Mouse (Mus musculus): ENCODE data around the gene 1700069L16Rik. TPM values are rescaled to one million over a fixed set of nuclear protein-coding genes. Genes with fewer than 3 reads are reported as not detected.

1700069L16Rik gene
- polyA plus RNA-seq, 1 experiment from 2014 or later = not detected

DNA sequence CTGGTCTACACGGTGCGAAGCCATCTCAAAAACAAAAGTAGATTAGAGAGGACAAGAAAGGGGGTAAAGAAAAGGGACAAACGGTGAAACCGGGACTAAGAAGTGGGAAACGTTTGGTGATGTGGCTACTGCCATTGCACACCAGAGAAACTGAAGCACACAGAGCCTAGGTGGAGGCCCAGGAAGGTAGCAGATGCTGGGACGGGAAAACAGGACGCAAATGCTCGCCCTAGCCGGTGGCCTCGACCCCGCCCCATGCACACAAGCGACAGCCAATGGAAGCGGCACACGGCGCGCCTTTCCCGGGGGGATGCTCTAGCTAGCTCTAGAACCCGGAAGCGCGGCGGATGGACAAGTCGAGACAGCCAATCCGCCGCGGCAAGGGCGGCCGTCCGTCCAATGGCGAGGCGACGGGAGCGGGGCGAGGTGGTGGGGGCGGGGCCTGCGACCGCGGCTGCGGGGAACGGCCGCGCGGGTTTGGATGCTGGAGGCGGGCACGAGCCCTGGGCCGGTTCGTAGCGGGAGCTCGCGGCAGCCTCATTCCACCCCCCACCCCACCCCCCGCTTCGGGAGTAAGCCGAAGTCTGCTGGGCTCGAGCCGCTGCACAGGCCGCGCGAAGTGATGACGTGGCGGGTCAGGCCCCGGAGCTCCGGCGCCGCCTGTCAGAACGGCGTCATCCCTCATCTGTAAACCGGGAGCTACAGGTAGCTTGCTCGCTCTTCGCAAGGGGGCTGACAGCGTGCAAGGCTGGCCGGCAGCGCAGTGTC lies 11.0 kb upstream of the 1700069L16Rik start, which contains the start of gene Ficd:
Gene Ficd, plus strand, starts transcription at position 459 of the 768 bp plus-strand sequence.
- H3K4me3 ChIP-seq (ENCODE audit: low read length) = peak within 1 kb of the TSS; percentile 76
- ATAC-seq (ENCODE audit: low read depth) = peak; percentile 98
- H3K36me3 ChIP-seq (ENCODE audit: control insufficient read depth, insufficient read depth, low read length) = peaks cover 13% of the 10 kb centered on the region
- H3K4me1 ChIP-seq (replicated peaks; ENCODE audit: control insufficient read depth, insufficient read depth, low read length) = peaks cover 12% of the 10 kb centered on the region
- H3K9me3 ChIP-seq (ENCODE audit: control insufficient read depth, low read length) = no peaks in the 10 kb centered on the region
- peak within 1 kb of the TSS; percentile 80 for H3K9ac ChIP-seq (ENCODE audit: low read length)
- no peaks in the 10 kb centered on the region for H3K27me3 ChIP-seq (ENCODE audit: control insufficient read depth, insufficient read depth, low read depth, low read length)
- peak within 1 kb of the TSS; percentile 89 for H3K4me2 ChIP-seq (ENCODE audit: low read depth, low read length)
- 1% methylated on average over 51 of the region's 71 CpGs for WGBS
- H3K27ac ChIP-seq (ENCODE audit: low read length) = peak within 1 kb of the TSS; percentile 92

DNA sequence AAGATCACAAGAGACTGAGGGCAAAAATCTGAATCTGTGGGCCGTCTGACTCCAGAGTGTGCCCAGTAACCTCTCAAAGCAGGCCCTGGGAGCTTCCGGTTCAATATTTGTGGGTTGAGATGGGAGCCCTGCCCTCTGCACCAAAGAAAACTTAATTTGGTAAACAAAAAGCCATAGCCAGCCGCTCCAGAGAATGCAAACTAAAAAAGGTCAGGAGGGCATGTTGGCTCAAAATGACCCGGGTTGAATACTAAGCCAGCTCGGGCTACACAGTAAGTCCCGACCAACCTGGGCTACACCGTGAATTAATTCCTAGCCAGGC lies 10.4 kb upstream of the 1700069L16Rik start:
- ATAC-seq (ENCODE audit: low read depth) = no peak
- H3K36me3 ChIP-seq (ENCODE audit: control insufficient read depth, insufficient read depth, low read length) = peaks cover 11% of the 10 kb centered on the region
- H3K4me1 ChIP-seq (replicated peaks; ENCODE audit: control insufficient read depth, insufficient read depth, low read length) = peaks cover 12% of the 10 kb centered on the region
- WGBS = 14% methylated on average over 7 of the region's 7 CpGs
- peak overlapping the region; percentile 76 for H3K4me3 ChIP-seq (ENCODE audit: low read length)
- peak overlapping the region; percentile 70 for H3K9ac ChIP-seq (ENCODE audit: low read length)
- peak overlapping the region; percentile 92 for H3K27ac ChIP-seq (ENCODE audit: low read length)
- no peaks in the 10 kb centered on the region for H3K9me3 ChIP-seq (ENCODE audit: control insufficient read depth, low read length)
- H3K27me3 ChIP-seq (ENCODE audit: control insufficient read depth, insufficient read depth, low read depth, low read length) = no peaks in the 10 kb centered on the region
- H3K4me2 ChIP-seq (ENCODE audit: low read depth, low read length) = peak overlapping the region; percentile 82

DNA sequence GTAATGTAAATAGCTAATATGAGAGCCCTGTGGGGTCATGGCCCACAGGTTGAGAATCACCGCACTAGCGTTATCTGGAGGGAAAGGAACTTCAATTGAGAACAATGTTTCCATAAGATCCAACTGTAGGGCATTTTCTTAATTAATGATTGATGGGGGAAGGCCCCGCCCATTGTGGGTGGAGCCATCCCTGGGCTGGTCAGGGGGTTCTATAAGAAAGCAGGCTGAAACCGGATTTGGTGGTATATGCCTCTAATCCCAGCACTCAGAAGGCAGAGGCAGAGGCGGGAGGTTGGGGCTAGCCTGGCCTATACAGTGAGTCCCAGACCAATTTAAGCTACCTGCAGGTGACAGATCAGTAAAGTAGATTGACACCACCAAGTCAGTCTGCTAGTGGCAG lies 9.8 kb upstream of the 1700069L16Rik start:
- WGBS = 63% methylated on average over 5 of the region's 5 CpGs

DNA sequence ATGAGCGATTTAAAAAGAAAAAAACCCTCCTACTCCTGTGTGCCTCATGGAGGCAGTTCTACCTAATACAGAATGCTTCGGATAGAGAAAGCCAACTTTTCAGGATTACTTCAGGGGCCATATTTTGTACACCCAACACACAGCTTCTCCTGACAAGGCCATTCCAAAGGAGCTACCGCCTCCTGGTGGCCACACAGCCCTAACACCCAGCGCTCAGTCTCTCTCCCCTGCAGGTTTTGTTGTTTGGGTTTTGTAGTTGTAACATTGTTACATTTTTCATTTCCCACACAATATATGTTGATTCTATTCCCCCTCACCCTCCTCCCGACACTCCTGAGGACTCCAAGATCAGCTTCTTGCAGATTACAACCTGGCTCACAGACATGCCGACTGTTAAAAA lies 7.6 kb upstream of the 1700069L16Rik start:
- Histone ChIP-seq H3K9me3 (ENCODE audit: control insufficient read depth, low read length) (no peaks in the 10 kb centered on the region), H3K4me2 (ENCODE audit: low read depth, low read length) (no peak overlapping the region), H3K4me1 (replicated peaks; ENCODE audit: control insufficient read depth, insufficient read depth, low read length) (peaks cover 12% of the 10 kb centered on the region), H3K4me3 (ENCODE audit: low read length) (no peak overlapping the region), H3K36me3 (ENCODE audit: control insufficient read depth, insufficient read depth, low read length) (no peaks in the 10 kb centered on the region), H3K9ac (ENCODE audit: low read length) (no peak overlapping the region), H3K27ac (ENCODE audit: low read length) (no peak overlapping the region), H3K27me3 (ENCODE audit: control insufficient read depth, insufficient read depth, low read depth, low read length) (no peaks in the 10 kb centered on the region)
- 23% methylated on average over 6 of the region's 6 CpGs for WGBS
- no peak for ATAC-seq (ENCODE audit: low read depth)

More for the DNA sequence above, 9.8 kb upstream of the 1700069L16Rik start:
- Histone ChIP-seq H3K27me3 (ENCODE audit: control insufficient read depth, insufficient read depth, low read depth, low read length) (no peaks in the 10 kb centered on the region), H3K4me1 (replicated peaks; ENCODE audit: control insufficient read depth, insufficient read depth, low read length) (peaks cover 12% of the 10 kb centered on the region), H3K9me3 (ENCODE audit: control insufficient read depth, low read length) (no peaks in the 10 kb centered on the region), H3K4me2 (ENCODE audit: low read depth, low read length) (no peak overlapping the region), H3K9ac (ENCODE audit: low read length) (no peak overlapping the region), H3K27ac (ENCODE audit: low read length) (no peak overlapping the region), H3K4me3 (ENCODE audit: low read length) (no peak overlapping the region), H3K36me3 (ENCODE audit: control insufficient read depth, insufficient read depth, low read length) (peaks cover 8% of the 10 kb centered on the region)
- no peak for ATAC-seq (ENCODE audit: low read depth)

DNA sequence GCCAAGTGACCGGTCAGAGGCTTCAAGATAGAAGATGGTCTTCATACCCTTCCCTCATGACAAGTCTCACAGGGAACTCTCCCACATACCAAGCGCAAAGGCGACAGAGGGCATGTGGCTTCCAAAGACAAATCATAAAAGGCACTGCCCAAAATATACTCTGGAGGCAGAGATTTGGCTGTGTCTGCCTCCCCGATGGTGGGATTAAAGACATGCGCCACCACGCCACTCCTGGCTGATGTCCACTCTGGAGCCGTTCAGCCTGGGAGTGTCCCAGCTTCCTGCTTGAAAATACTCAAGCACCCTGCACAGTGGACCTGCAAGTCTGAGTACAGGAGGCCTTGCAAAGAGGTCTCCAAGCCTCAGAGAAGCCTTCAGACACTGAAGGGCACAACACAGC lies 6.6 kb upstream of the 1700069L16Rik start:
- H3K4me3 ChIP-seq (ENCODE audit: low read length) = no peak overlapping the region
- H3K27ac ChIP-seq (ENCODE audit: low read length) = no peak overlapping the region
- WGBS = 80% methylated on average over 7 of the region's 7 CpGs
- H3K9ac ChIP-seq (ENCODE audit: low read length) = no peak overlapping the region
- no peaks in the 10 kb centered on the region for H3K9me3 ChIP-seq (ENCODE audit: control insufficient read depth, low read length)
- no peak overlapping the region for H3K4me2 ChIP-seq (ENCODE audit: low read depth, low read length)
- no peaks in the 10 kb centered on the region for H3K36me3 ChIP-seq (ENCODE audit: control insufficient read depth, insufficient read depth, low read length)
- ATAC-seq (ENCODE audit: low read depth) = no peak
- peaks cover 4% of the 10 kb centered on the region for H3K4me1 ChIP-seq (replicated peaks; ENCODE audit: control insufficient read depth, insufficient read depth, low read length)
- no peaks in the 10 kb centered on the region for H3K27me3 ChIP-seq (ENCODE audit: control insufficient read depth, insufficient read depth, low read depth, low read length)

DNA sequence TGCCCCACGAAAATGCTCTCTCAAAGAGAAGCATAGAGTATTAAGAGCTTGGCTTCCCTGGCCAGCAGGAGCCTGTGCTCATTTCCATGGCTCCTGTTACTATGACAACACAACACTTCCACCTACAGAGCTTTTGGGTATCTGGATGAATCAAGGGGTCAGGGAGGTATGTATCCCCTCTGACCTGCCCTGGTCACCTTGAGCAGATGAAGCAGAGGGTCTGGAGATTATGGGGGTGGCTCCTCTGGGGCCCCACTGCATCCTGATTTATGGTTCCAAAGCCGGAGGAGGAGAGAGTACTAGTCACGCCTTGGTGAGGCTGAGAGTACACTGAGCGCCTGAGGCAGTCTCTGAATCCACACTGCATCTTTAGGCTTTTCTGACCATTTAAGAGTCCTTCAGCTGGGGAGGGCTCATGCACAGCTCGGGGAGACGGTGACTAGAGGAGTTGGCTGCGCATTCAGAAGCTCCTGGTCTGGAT lies 6.1 kb upstream of the 1700069L16Rik start:
- 65% methylated on average over 7 of the region's 7 CpGs for WGBS
- Histone ChIP-seq H3K9ac (ENCODE audit: low read length) (no peak overlapping the region), H3K4me1 (replicated peaks; ENCODE audit: control insufficient read depth, insufficient read depth, low read length) (peaks cover 4% of the 10 kb centered on the region), H3K27me3 (ENCODE audit: control insufficient read depth, insufficient read depth, low read depth, low read length) (no peaks in the 10 kb centered on the region; the same call in 1 of the 2 replicates), H3K4me3 (ENCODE audit: low read length) (no peak overlapping the region), H3K4me2 (ENCODE audit: low read depth, low read length) (no peak overlapping the region), H3K36me3 (ENCODE audit: control insufficient read depth, insufficient read depth, low read length) (no peaks in the 10 kb centered on the region), H3K9me3 (ENCODE audit: control insufficient read depth, low read length) (no peaks in the 10 kb centered on the region), H3K27ac (ENCODE audit: low read length) (no peak overlapping the region)
- no peak for ATAC-seq (ENCODE audit: low read depth)

DNA sequence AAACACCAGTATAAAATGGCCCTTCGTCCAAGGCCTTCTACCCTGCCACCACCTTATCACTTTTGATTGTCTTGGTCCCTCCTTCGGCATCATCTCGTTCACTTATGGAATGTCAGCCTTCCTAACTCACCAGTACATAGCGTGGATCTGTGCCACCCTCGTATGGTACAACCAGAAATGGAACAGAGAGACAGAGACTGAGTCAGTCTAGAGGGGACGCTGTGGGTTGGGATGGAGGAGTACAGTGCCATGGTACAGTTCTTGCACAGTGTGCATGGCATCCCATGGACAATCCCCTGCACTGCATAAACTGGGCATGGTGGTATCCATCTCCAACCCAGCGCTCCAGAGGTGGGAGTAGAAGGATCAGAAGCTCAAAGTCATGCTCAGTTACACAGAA lies 4.1 kb upstream of the 1700069L16Rik start:
- no peak overlapping the region for H3K27ac ChIP-seq (ENCODE audit: low read length)
- H3K9ac ChIP-seq (ENCODE audit: low read length) = no peak overlapping the region
- H3K4me3 ChIP-seq (ENCODE audit: low read length) = no peak overlapping the region
- no peak overlapping the region for H3K4me2 ChIP-seq (ENCODE audit: low read depth, low read length)
- H3K27me3 ChIP-seq (ENCODE audit: control insufficient read depth, insufficient read depth, low read depth, low read length) = no peaks in the 10 kb centered on the region; the same call in 1 of the 2 replicates
- no peaks in the 10 kb centered on the region for H3K9me3 ChIP-seq (ENCODE audit: control insufficient read depth, low read length)
- ATAC-seq (ENCODE audit: low read depth) = no peak
- WGBS = 80% methylated on average over 7 of the region's 7 CpGs
- no peaks in the 10 kb centered on the region for H3K36me3 ChIP-seq (ENCODE audit: control insufficient read depth, insufficient read depth, low read length)
- no peaks in the 10 kb centered on the region for H3K4me1 ChIP-seq (replicated peaks; ENCODE audit: control insufficient read depth, insufficient read depth, low read length)

DNA sequence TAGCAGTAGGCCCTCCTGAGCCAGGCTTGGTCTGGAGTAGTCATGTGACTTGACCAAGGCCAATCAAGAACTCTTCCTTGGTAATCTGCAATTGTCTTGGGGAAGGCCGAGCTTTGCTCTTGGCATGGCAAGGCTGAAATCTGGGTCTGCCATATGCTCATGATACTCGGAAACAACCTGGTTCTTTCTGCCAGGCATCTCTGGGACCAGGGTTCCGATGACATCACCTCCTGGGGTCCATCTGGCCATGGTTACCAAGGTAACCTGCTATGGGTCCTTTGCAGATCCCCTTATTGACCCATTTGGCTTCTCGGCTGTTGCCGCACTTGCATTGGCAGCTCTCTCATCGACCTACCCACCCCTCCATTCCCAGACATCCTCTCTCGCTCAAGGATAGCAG lies 3.4 kb upstream of the 1700069L16Rik start:
- Histone ChIP-seq H3K4me1 (replicated peaks; ENCODE audit: control insufficient read depth, insufficient read depth, low read length) (no peaks in the 10 kb centered on the region), H3K4me3 (ENCODE audit: low read length) (no peak overlapping the region), H3K27me3 (ENCODE audit: control insufficient read depth, insufficient read depth, low read depth, low read length) (no peaks in the 10 kb centered on the region; the same call in 1 of the 2 replicates), H3K9me3 (ENCODE audit: control insufficient read depth, low read length) (no peaks in the 10 kb centered on the region), H3K4me2 (ENCODE audit: low read depth, low read length) (no peak overlapping the region), H3K9ac (ENCODE audit: low read length) (no peak overlapping the region), H3K36me3 (ENCODE audit: control insufficient read depth, insufficient read depth, low read length) (no peaks in the 10 kb centered on the region), H3K27ac (ENCODE audit: low read length) (no peak overlapping the region)
- WGBS = 76% methylated on average over 7 of the region's 7 CpGs
- ATAC-seq (ENCODE audit: low read depth) = no peak

DNA sequence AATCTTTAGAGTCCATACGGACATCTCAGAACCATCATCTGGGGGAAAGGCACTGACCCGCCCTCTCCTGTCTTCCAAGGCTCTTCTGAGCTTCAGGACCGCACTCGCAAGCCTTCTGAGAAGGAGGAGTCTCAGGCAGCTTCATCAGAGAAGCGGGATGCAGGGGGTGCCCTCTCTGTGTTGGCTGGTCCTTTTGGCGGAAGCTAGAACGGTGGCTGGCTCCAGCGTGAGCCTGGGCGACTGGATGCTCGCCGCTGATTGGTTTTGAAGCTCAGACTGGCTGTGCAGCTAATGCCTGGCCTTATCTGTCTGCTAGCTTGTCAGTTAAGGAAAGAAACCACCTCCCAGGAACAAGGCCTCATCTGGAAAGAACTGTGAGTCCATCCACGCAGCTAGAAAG lies 2.7 kb upstream of the 1700069L16Rik start:
- WGBS = 55% methylated on average over 12 of the region's 12 CpGs
- Histone ChIP-seq H3K27me3 (ENCODE audit: control insufficient read depth, insufficient read depth, low read depth, low read length) (no peaks in the 10 kb centered on the region; the same call in 1 of the 2 replicates), H3K4me1 (replicated peaks; ENCODE audit: control insufficient read depth, insufficient read depth, low read length) (no peaks in the 10 kb centered on the region), H3K27ac (ENCODE audit: low read length) (no peak overlapping the region), H3K36me3 (ENCODE audit: control insufficient read depth, insufficient read depth, low read length) (no peaks in the 10 kb centered on the region), H3K4me3 (ENCODE audit: low read length) (no peak overlapping the region), H3K9me3 (ENCODE audit: control insufficient read depth, low read length) (no peaks in the 10 kb centered on the region), H3K4me2 (ENCODE audit: low read depth, low read length) (no peak overlapping the region), H3K9ac (ENCODE audit: low read length) (no peak overlapping the region)
- ATAC-seq (ENCODE audit: low read depth) = no peak
